Mouse (Mus musculus): Measurements from ENCODE around the gene Ppp2ca. TPM values are rescaled to one million over a fixed set of nuclear protein-coding genes. Genes with fewer than 3 reads are reported as not detected.

Ppp2ca gene
- 10 to 100 TPM; 46.2 to 50.1 TPM for total RNA-seq (2021)
- long read RNA-seq, experiment 1, full-length matches to known transcripts: 324 of 346 reads
- long read RNA-seq, experiment 1, partial matches to known transcripts: 16 of 346 reads
- long read RNA-seq, experiment 1, other reads (novel, unspliced or antisense): 6 of 346 reads
- long read RNA-seq, experiment 2, full-length matches to known transcripts: 308 of 324 reads
- long read RNA-seq, experiment 2, partial matches to known transcripts: 12 of 324 reads
- long read RNA-seq, experiment 2, other reads (novel, unspliced or antisense): 4 of 324 reads

- peak; percentile 98 for DNase-seq
Measured at GRCm38 (mm10) chr11:52098398-52098946, at the start of gene Ppp2ca. Gene Ppp2ca, plus strand, starts transcription at chr11:52098681.

- DNase-seq: no peak
Measured at GRCm38 (mm10) chr11:52053371-52053770, 45.1 kb upstream of the Ppp2ca start.

- DNase-seq: no peak
Measured at GRCm38 (mm10) chr11:52054728-52055127, 43.8 kb upstream of the Ppp2ca start.

GRCm38 (mm10) chr11:52056198-52056597, 42.3 kb upstream of the Ppp2ca start:
- DNase-seq: no peak

GRCm38 (mm10) chr11:52059001-52059400, 39.5 kb upstream of the Ppp2ca start:
- no peak for DNase-seq

- DNase-seq: no peak
Measured at GRCm38 (mm10) chr11:52060315-52060714, 38.2 kb upstream of the Ppp2ca start.

- no peak for DNase-seq
Measured at GRCm38 (mm10) chr11:52062406-52062805, 36.1 kb upstream of the Ppp2ca start.

- no peak for DNase-seq
Measured at GRCm38 (mm10) chr11:52064398-52064797, 34.1 kb upstream of the Ppp2ca start.

GRCm38 (mm10) chr11:52065841-52066240, 32.6 kb upstream of the Ppp2ca start:
- no peak for DNase-seq

- no peak for DNase-seq
Measured at GRCm38 (mm10) chr11:52071768-52072167, 26.7 kb upstream of the Ppp2ca start.

- no peak for DNase-seq
Measured at GRCm38 (mm10) chr11:52073528-52074170, 24.8 kb upstream of the Ppp2ca start.

- no peak for DNase-seq
Measured at GRCm38 (mm10) chr11:52074626-52075470, 23.6 kb upstream of the Ppp2ca start.

GRCm38 (mm10) chr11:52075794-52076633, 22.5 kb upstream of the Ppp2ca start:
- no peak for DNase-seq

GRCm38 (mm10) chr11:52076742-52077352, 21.6 kb upstream of the Ppp2ca start:
- DNase-seq: no peak

GRCm38 (mm10) chr11:52077939-52078338, 20.5 kb upstream of the Ppp2ca start:
- DNase-seq: no peak

- no peak for DNase-seq
Measured at GRCm38 (mm10) chr11:52079978-52080377, 18.5 kb upstream of the Ppp2ca start.

GRCm38 (mm10) chr11:52080656-52081055, 17.8 kb upstream of the Ppp2ca start:
- DNase-seq: no peak

- no peak for DNase-seq
Measured at GRCm38 (mm10) chr11:52085857-52086203, 12.7 kb upstream of the Ppp2ca start.

GRCm38 (mm10) chr11:52086204-52086864, 12.1 kb upstream of the Ppp2ca start:
- DNase-seq: no peak

- DNase-seq: no peak
Measured at GRCm38 (mm10) chr11:52089291-52089690, 9.2 kb upstream of the Ppp2ca start.

- DNase-seq: no peak
Measured at GRCm38 (mm10) chr11:52091261-52091660, 7.2 kb upstream of the Ppp2ca start.

Measured in gastrocnemius, postnatal 10 days (tissue).